Mouse (Mus musculus): ENCODE data around the gene St6galnac3.

- TF ChIP-seq ELF1 (IDR thresholded peaks at IDR 0.05; ENCODE audit: low read depth, low read length) = no peak
- TF ChIP-seq CTCF (conservative IDR thresholded peaks at IDR 0.05 in 1 of 2, IDR thresholded peaks at IDR 0.05 in 1 of 2; ENCODE audit: low read depth in 2 of 2, low read length in 2 of 2) = no peak
- no peak for TF ChIP-seq EP300 (IDR thresholded peaks at IDR 0.05; ENCODE audit: low read length)
- no peak for TF ChIP-seq MEF2A (IDR thresholded peaks at IDR 0.05; ENCODE audit: borderline replicate concordance, low read depth, low read length)
- no peak for TF ChIP-seq POLR2A (IDR thresholded peaks at IDR 0.05; ENCODE audit: low read depth, low read length)
- no peak for TF ChIP-seq SIN3A (IDR thresholded peaks at IDR 0.05; ENCODE audit: low read length)
These were observed 35.1 kb downstream of the St6galnac3 start for GRCm38 (mm10) chr3:153689793-153690291.

All from CH12.LX (cell line).